Mouse (Mus musculus) heart, adult 2 months (tissue): ENCODE measurements around the gene Cnot10. TPM values are rescaled to one million over a fixed set of nuclear protein-coding genes. Genes with fewer than 3 reads are reported as not detected.

Source experiments
- DNase-seq, 2 experiments: peaks; one replicate each; pipeline ENCODE4 v3.0.0; 2021
- H3K27ac ChIP-seq: fragments of 200-600 bp; 2 replicates; pipeline ENCODE4 v1.8.1; 2022
- H3K27me3 ChIP-seq: fragments of 200-500 bp; 2 replicates; pipeline ENCODE4 v1.6.1; 2012; ENCODE audit warnings: mild to moderate bottlenecking, low read length, inconsistent platforms, mixed read lengths; ENCODE audit not compliant: control insufficient read depth, insufficient read depth
- H3K36me3 ChIP-seq: fragments of 200-500 bp; 2 replicates; pipeline ENCODE4 v1.6.1; 2012; ENCODE audit warnings: low read length, inconsistent platforms; ENCODE audit not compliant: control insufficient read depth, insufficient read depth
- H3K4me1 ChIP-seq: fragments of 200-500 bp; 2 replicates; pipeline ENCODE4 v1.6.1; 2011; ENCODE audit warnings: low read length; ENCODE audit not compliant: control insufficient read depth, insufficient read depth
- H3K4me3 ChIP-seq: fragments of 200-600 bp; 2 replicates; pipeline ENCODE4 v1.8.1; 2022
- H3K79me2 ChIP-seq: fragments of 200-500 bp; replicated peaks from 2 replicates; pipeline ENCODE4 v1.6.1; 2012; ENCODE audit warnings: mild to moderate bottlenecking, inconsistent platforms, low read length, moderate library complexity, mixed read lengths; ENCODE audit not compliant: control insufficient read depth, insufficient read depth
- H3K9ac ChIP-seq: fragments of 200-500 bp; 2 replicates; pipeline ENCODE4 v1.6.1; 2012; ENCODE audit warnings: low read depth, mild to moderate bottlenecking, control low read depth, inconsistent platforms, low read length, mixed read lengths
- CTCF ChIP-seq: fragments of 200-600 bp; IDR thresholded peaks from 2 replicates; pipeline ENCODE4 v1.8.1; 2022; ENCODE audit warnings: antibody characterized with exemption, mild to moderate bottlenecking, moderate library complexity
- EP300 ChIP-seq: fragments of 200-500 bp; IDR thresholded peaks from 2 replicates; pipeline ENCODE4 v1.6.1; 2011; ENCODE audit warnings: low read depth, low read length, control low read depth; ENCODE audit not compliant: insufficient read depth
- POLR2A ChIP-seq: fragments of 200-500 bp; IDR thresholded peaks from 2 replicates; pipeline ENCODE4 v1.6.1; 2011; ENCODE audit warnings: mild to moderate bottlenecking, low read depth, low read length, control low read depth; ENCODE audit not compliant: insufficient read depth
- WGBS: fragments of 180-500 bp; shearing (Covaris S2); methylation state at CpG from one replicate; pipeline ENCODE4 v1.1.7; 2018; 5-methylcytosine and 5-hydroxymethylcytosine counted together
- intact Hi-C: fragments of 180-260 bp; cut with DNase I; formaldehyde crosslinking; loops from one replicate; pipeline ENCODE4 v1.15.1; 2025
- long read RNA-seq: library from polyadenylated mRNA; stranded (forward); transcript quantifications from one replicate; pipeline ENCODE4 v2.0.0, GENCODE M21; 2021
- polyA plus RNA-seq: library from polyadenylated mRNA; depleted of rRNA; stranded (reverse); fragments of >200 nt; gene quantifications from 2 replicates; pipeline ENCODE4 v1.2.3, GENCODE M21; 2012; rRNA removed
- total RNA-seq, 2 experiments: library from RNA; stranded (reverse); gene quantifications; 2 replicates each; pipeline ENCODE4 v1.2.3; 2021

Cnot10 gene
- total RNA-seq (10 to 100 TPM; 22.5 to 23.5 TPM), polyA plus RNA-seq (16.8 and 26.2 TPM in 2 replicates)
- long read RNA-seq, transcript Cnot10-201 (20 exons, 2,853 nt): major isoform, 17 of 37 reads
- long read RNA-seq, partial matches to known transcripts: 3 of 37 reads
- long read RNA-seq, other reads (novel, unspliced or antisense): 16 of 37 reads

DNA sequence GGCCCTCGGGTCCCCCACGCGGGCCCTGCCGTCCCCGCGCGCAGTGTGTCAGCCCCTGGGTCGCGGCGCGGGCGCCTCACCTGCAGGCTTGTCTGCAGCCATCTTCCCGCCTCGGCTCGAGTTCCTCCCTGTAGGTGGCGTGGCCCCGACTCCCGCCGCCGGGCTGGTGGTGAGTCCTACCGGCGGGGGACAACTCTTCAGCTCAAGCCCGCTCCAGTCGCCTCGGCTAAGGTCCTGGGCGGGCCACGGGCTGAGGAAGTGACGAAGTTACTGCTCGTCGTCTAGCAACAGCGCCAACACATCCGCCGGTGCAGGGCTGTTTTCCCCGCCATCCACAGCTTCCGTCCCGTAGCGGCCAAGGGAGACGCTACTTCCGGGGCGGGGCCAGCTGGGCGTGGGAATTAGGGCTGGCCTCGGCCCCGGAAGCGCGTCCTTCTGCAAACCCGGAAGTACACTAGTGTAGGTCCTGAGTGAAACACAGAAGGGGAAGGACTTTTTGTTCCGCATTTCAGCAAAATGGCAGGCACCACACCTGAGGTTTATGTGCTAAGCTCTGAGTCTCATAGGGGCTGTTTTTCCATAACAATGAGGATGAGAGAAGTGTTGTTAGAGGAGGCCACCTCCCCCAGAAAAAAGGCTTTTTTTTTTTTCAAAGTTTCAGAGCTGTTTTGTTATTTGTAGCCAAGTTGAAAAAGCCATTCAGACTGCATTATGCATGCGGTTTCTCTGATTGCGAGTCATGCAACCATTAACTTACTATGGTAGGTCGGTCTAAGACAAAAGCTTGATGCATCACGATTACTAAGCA lies at the start of gene Cnot10:
Cnot10 (minus strand) TSS at position 346 of the 808 bp plus-strand sequence.
- peak; percentile 98 to 99 for DNase-seq
- Histone ChIP-seq H3K9ac (peak within 1 kb of the TSS; percentile 89), H3K4me1 (peaks cover 3% of the 10 kb centered on the region), H3K27ac (peak within 1 kb of the TSS; percentile 84), H3K79me2 (peaks cover 8% of the 10 kb centered on the region), H3K27me3 (no peaks in the 10 kb centered on the region), H3K4me3 (peak within 1 kb of the TSS; percentile 88), H3K36me3 (peaks cover 3% of the 10 kb centered on the region)
- 4% methylated on average over 51 of the region's 51 CpGs for WGBS
- intact Hi-C loops: loop anchor here (2.0 kb wide), 2 partner anchors 49 to 89 kb away; partner anchors contain the start of gene Dync1li1
- TF ChIP-seq CTCF: peak; percentile 63
- peak; percentile 78 for TF ChIP-seq EP300
- peak; percentile 76 for TF ChIP-seq POLR2A

DNA sequence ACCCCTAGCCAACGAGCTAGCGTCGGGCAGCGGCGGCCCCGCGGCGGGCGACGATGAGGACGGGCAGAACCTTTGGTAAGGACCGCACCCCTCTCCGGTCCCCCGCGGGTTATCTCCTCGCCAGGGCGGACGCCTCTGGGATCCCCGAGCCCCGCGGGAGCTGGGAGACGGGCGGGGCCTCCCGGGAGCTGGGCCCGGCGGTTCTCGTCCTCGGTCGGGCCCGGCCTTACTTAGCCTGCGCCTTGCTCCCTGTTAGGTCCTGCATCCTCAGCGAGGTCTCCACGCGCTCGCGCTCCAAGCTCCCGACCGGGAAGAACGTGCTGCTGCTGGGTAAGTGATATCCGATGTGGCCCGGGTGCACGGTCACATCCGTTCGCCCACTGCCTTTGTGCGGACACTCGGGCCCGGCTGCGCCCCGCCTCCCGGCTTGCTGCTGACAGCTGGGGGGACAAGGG lies 49.0 kb upstream of the Cnot10 start:
- intact Hi-C loops: loop anchor here (1.0 to 2.0 kb wide), 2 partner anchors 42 to 48 kb away; partner anchors contain the start of genes Cmtm6 and Cnot10
- under 1% methylated on average over 42 of the region's 50 CpGs for WGBS

DNA sequence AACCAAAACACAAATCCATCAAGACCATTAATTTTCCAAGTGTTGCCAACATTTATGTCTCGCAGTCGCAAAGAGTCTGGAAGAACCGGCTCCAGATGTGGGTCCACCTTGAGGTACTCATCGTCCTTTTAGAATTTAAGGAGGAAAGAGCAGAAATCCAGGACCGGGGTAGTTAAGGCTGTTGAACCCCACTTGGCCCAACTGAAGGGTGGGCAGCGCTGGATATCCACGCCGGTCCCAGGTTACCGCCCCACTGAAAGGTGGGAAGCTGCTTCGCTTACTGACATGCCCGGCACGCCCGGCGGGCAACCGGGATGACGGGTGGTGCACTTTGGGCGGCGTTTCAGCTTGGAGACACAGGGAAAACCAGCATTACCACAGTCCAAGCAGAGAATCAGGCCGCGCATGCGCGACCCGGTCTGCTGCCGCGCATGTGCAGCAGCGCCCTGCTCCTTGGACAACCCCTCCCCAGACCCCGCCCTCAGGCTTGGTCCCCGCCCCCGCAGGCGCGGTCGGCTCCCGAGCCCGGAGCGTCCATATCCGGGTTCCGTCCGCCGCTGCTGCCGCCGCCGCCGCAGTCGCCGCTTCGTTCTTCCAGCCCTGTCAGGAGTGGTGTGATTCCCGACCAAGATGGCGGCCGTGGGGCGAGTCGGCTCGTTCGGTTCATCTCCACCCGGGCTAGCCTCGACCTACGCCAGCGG lies 48.4 kb upstream of the Cnot10 start, which contains the start of gene Dync1li1:
Dync1li1 (plus strand) TSS at position 539 of the 701 bp plus-strand sequence.
- H3K4me3 ChIP-seq: peak within 1 kb of the TSS; percentile 99
- 0 out of 2 replicates have a peak, but pooled peaks have one; percentile 72 for TF ChIP-seq EP300
- no peak for TF ChIP-seq CTCF
- TF ChIP-seq POLR2A: peak; percentile 94
- peaks cover 6% of the 10 kb centered on the region for H3K4me1 ChIP-seq
- intact Hi-C loops: loop anchor here (1.0 to 2.0 kb wide), 2 partner anchors 43 to 48 kb away; partner anchors contain the start of genes Cmtm6 and Cnot10
- peak within 1 kb of the TSS; percentile 95 for H3K27ac ChIP-seq
- under 1% methylated on average over 52 of the region's 57 CpGs for WGBS
- peak within 1 kb of the TSS; percentile 96 for H3K9ac ChIP-seq
- peak; percentile 98 to 99 for DNase-seq
- peaks cover 7% of the 10 kb centered on the region for H3K36me3 ChIP-seq
- H3K27me3 ChIP-seq: no peaks in the 10 kb centered on the region
- 0 out of 2 replicates have a peak, but pooled peaks cover 1% of the 10 kb centered on the region for H3K79me2 ChIP-seq

More for the DNA sequence above, 49.0 kb upstream of the Cnot10 start:
- peaks cover 1% of the 10 kb centered on the region; the same call in 1 of the 2 replicates for H3K79me2 ChIP-seq
- H3K27ac ChIP-seq: peak overlapping the region; percentile 95
- peaks cover 7% of the 10 kb centered on the region for H3K36me3 ChIP-seq
- no peaks in the 10 kb centered on the region for H3K27me3 ChIP-seq
- H3K4me1 ChIP-seq: peaks cover 6% of the 10 kb centered on the region
- peak overlapping the region; percentile 96 for H3K9ac ChIP-seq
- no peak for DNase-seq
- peak overlapping the region; percentile 99 for H3K4me3 ChIP-seq
- no peak for TF ChIP-seq CTCF
- TF ChIP-seq POLR2A: no peak
- TF ChIP-seq EP300: no peak

DNA sequence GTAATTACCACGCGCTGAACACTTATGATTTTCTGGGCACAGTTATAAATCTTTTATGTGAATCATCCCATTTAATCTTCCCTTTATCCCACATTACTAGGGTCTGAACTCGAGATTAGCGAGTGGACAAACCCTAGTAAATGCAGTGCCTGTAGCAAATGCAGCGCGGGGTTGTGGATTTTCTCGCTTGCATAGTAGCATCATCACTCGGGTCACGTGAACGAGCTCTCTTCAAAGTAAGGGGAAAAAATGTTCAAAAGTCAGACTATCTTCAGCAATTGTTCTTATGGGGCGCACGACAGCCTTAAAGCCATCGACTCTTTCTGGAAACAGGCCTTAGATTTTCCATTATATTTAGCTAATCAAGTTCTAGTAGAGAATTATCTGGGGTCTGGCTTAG lies 47.7 kb upstream of the Cnot10 start:
- TF ChIP-seq CTCF: no peak
- TF ChIP-seq EP300: no peak
- TF ChIP-seq POLR2A: no peak
- DNase-seq: no peak
- Histone ChIP-seq H3K79me2 (0 out of 2 replicates have a peak, but pooled peaks cover 1% of the 10 kb centered on the region), H3K27me3 (no peaks in the 10 kb centered on the region), H3K4me3 (peak overlapping the region; percentile 99), H3K9ac (no peak overlapping the region), H3K4me1 (peaks cover 6% of the 10 kb centered on the region), H3K36me3 (peaks cover 4% of the 10 kb centered on the region), H3K27ac (no peak overlapping the region; the same call in 1 of the 2 replicates)
- intact Hi-C loops: loop anchor here (1.0 to 2.0 kb wide), 2 partner anchors 44 to 47 kb away; partner anchors contain the start of genes Cmtm6 and Cnot10
- 64% methylated on average over 13 of the region's 13 CpGs for WGBS

DNA sequence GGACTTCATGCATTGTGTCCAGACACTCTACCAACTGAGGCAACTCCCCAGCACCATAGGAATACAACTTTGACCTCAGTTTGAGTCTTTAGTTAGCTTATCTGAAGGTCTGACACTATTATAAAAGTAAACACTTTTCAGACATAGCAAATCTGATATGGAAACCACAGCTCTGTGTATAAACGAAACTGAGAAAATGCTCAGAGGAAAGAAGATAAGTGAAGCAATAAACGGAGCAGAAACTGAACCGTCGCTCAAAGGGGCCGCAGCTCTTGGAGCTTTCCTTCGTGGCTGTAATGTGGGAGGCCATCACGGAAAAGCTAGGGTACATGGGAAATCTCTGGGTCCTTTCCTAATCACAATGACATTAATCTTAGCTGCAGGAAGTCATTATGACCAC lies 46.3 kb upstream of the Cnot10 start:
- TF ChIP-seq POLR2A: no peak
- TF ChIP-seq EP300: no peak
- TF ChIP-seq CTCF: no peak
- peaks cover 2% of the 10 kb centered on the region for H3K36me3 ChIP-seq

More for the DNA sequence above, 46.3 kb upstream of the Cnot10 start:
- Histone ChIP-seq H3K27me3 (no peaks in the 10 kb centered on the region), H3K4me1 (peaks cover 6% of the 10 kb centered on the region), H3K79me2 (no peaks in the 10 kb centered on the region), H3K4me3 (no peak overlapping the region), H3K9ac (no peak overlapping the region), H3K27ac (no peak overlapping the region)
- intact Hi-C loops: no loop called here
- WGBS: 78% methylated on average over 7 of the region's 7 CpGs
- no peak for DNase-seq
